ENCODE assay signal across 22 mouse cellular contexts in genomic region chr13:37111747-37112146, GRCm38 (mm10).
DNase-seq lines count a peak whose midpoint lies in the region; ATAC-seq and TF ChIP-seq lines count a peak whose summit lies in the region.
"Had no signal": no experiment of that assay in that cellular context is flagged by ENCODE, and none has a peak within 500 bp of the region (broad histone marks: within the 10 kb centered on the region; RNA-seq: fewer than 3 reads in every experiment).

No protein-coding gene starts in this region.

- H3K36me3 ChIP-seq in heart, adult 2 months (ENCODE audit: control insufficient read depth, insufficient read depth, low read length), result no peaks in the 10 kb centered on the region
- H3K36me3 ChIP-seq: embryonic facial prominence, embryonic 12.5 days; forebrain, embryonic 15.5 days; G1E had no signal

- no peaks in the 10 kb centered on the region for H3K79me2 ChIP-seq in heart, adult 2 months (replicated peaks; ENCODE audit: control insufficient read depth, insufficient read depth, low read length)

- DNase-seq in heart, adult 11 months, result peak; percentile 18
- no peak for DNase-seq in heart, adult 2 months
- DNase-seq in cerebellum, postnatal 14 days, result no peak
- DNase-seq in adrenal gland, postnatal 25 days, result no peak
- DNase-seq: adrenal gland, adult 2 months; adrenal gland, postnatal 10 days; adrenal gland, postnatal 36 days; B cell, adult 2 months; cerebellum, adult 11-12 months; cerebellum, adult 2 months; cerebellum, adult 9-10 months; cerebellum, postnatal 36 days; embryo, embryonic 11 days; forebrain, postnatal 0 days had no signal

- no peak overlapping the region for H3K9ac ChIP-seq in heart, adult 2 months (ENCODE audit: low read depth, low read length)
- H3K9ac ChIP-seq: embryonic facial prominence, embryonic 12.5 days; forebrain, embryonic 13.5 days; forebrain, embryonic 15.5 days; forebrain, postnatal 0 days had no signal

- no peak for TF ChIP-seq CTCF in heart, adult 2 months (IDR thresholded peaks at IDR 0.05)

- TF ChIP-seq EP300 in heart, adult 2 months (IDR thresholded peaks at IDR 0.05; ENCODE audit: insufficient read depth, low read depth, low read length), result no peak

- no peak for TF ChIP-seq POLR2A in heart, adult 2 months (IDR thresholded peaks at IDR 0.05; ENCODE audit: insufficient read depth, low read depth, low read length)

- H3K27ac ChIP-seq in heart, adult 2 months, result no peak overlapping the region
- H3K27ac ChIP-seq: embryonic facial prominence, embryonic 12.5 days; forebrain, embryonic 13.5 days; forebrain, embryonic 15.5 days had no signal

- peak; percentile 62 for ATAC-seq in megakaryocyte, adult 5-6 weeks (ENCODE audit: poor library complexity, severe bottlenecking)
- 0 out of 2 replicates have a peak, but pooled peaks have one; percentile 43 for ATAC-seq in monocyte, adult 5-6 weeks (replicated peaks; ENCODE audit: insufficient number of reproducible peaks, low FRiP score, low TSS enrichment, poor library complexity, severe bottlenecking)
- ATAC-seq: CD4-positive, CD25-positive, alpha-beta regulatory T cell, adult 4 months; forebrain, embryonic 13.5 days; forebrain, embryonic 15.5 days; forebrain, postnatal 0 days had no signal

- no peak overlapping the region for H3K4me3 ChIP-seq in heart, adult 2 months
- H3K4me3 ChIP-seq: embryonic facial prominence, embryonic 12.5 days; forebrain, embryonic 13.5 days; forebrain, embryonic 15.5 days had no signal

- intact Hi-C loops in heart, adult 2 months (cut with DNase I), result no loop called here

- H3K4me1 ChIP-seq in heart, adult 2 months (ENCODE audit: control insufficient read depth, insufficient read depth, low read length), result no peaks in the 10 kb centered on the region
- H3K4me1 ChIP-seq: embryonic facial prominence, embryonic 12.5 days; forebrain, embryonic 13.5 days; forebrain, embryonic 15.5 days had no signal

- WGBS in heart, adult 2 months, result 88% methylated on average over 4 of the region's 4 CpGs

- H3K27me3 ChIP-seq in heart, adult 2 months (ENCODE audit: control insufficient read depth, insufficient read depth, low read length), result no peaks in the 10 kb centered on the region
- H3K27me3 ChIP-seq: CH12.LX; embryonic facial prominence, embryonic 12.5 days; forebrain, embryonic 13.5 days; forebrain, embryonic 15.5 days had no signal
